Mouse (Mus musculus) stomach, postnatal 0 days (tissue): Measurements from ENCODE around the gene Olfr1509.

ENCODE experiments used
- CTCF ChIP-seq: IDR thresholded peaks from 2 replicates; pipeline ENCODE4 v1.5.1; 2016; ENCODE audit warnings: antibody characterized with exemption, low read depth, mild to moderate bottlenecking, moderate library complexity
- EP300 ChIP-seq: optimal IDR thresholded peaks from 2 replicates; pipeline ENCODE3; 2016; ENCODE audit warnings: antibody characterized with exemption

GRCm38 (mm10) chr14:52414273-52414672 is 28.5 kb upstream of the Olfr1509 start, which contains the start of gene Olfr1510:
- TF ChIP-seq EP300 (no peak), CTCF (no peak)
